Mouse (Mus musculus): ENCODE data around the gene Faiml. TPM values are rescaled to one million over a fixed set of nuclear protein-coding genes. Genes with fewer than 3 reads are reported as not detected.

Faiml gene
- total RNA-seq, 2 experiments from 2014 or later: not detected

DNA sequence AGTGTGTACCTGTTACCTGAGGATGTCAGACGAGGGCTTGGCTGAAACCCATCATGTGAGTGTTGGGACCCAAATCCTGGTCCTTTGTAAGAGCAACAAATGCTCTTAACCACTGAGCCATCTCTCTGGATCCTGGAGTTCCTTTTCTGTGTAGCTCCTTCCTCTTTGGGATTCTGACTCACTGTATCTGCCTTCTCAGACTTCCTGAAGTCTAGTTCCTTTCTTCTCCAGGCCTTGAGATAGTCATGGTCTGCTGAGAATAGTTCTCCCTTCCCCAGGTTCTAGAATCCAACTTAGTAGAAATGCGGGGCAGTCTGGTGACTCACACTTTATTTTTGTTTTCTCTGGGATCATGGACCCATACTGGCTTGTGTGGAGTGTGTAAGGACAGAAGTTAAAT is 24.4 kb downstream of the Faiml start:
- DNase-seq (ENCODE audit: low spot score in 2 of 2): no peak
- intact Hi-C loops (cut with DNase I): no loop called here

DNA sequence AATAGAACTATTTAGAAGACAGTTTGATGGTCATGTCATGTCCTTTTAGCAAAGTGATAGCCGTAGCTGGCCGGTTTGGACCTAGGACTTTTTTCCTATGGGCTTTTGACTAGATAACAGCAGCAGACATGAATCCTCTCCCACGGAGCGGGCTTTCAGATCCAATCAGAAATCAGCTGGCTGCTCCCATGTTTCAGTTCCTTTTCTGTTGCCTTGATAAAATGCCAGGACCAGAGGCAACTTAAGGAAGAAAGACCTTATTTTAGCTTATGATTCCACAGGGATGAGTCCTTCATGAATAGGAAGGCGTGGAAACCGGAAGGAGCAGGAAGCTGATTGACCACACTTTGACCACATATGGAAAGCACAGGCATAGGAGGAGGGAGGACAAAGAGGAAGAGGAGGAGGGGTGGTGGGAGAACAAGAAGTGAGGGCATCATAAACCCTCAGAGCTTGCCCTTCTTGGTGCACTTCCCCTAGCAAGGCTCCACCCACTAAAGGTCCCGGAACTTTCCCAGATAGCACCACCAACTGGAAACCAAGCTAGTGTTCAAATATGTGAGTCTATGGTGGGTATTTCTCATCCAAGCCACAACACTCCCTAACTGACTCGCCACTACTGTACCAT is 53.9 kb downstream of the Faiml start:
- intact Hi-C loops (cut with DNase I): no loop called here
- peak; percentile 4 to 51 for DNase-seq (ENCODE audit: low spot score in 2 of 2)

DNA sequence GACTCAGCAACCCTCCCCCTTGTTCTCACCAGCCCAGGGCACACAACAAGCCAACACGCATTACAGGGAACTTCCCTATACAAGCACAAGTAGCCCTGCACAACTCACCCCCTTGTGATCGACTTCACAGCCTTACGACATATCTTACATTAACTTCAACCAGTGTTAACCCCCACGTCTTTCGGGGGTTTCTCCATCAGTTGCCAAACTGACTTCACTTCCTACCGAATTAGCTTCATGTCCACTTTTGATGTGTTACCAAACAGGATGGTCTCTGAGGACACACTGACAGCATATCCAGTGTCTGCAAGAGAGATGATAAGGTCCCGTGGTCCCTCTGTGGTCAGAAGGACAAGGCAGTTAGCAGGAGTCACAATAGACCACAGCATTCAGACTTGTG is 54.9 kb downstream of the Faiml start:
- intact Hi-C loops (cut with DNase I): no loop called here

DNA sequence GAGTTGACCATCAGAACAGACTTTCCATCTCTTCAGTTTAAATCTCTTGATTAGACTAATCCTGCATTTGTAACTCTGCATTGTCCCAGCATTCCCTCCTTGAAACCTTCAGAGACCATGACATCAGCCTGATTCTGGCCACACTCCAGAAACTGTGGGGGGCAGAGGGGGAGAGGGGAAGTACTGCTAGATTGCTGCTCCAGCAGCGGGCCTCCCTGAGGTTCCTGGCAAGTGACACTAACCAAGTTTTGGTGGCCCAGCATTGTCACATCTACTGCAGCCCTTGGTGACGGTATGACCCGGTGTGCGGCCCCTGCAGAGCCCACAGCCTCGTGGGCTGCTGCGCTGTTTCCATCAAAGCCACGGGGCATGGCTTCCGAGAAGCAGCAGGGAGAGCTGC is 56.8 kb downstream of the Faiml start:
- DNase-seq (ENCODE audit: low spot score in 2 of 2): peak in 1 of 2 experiments; percentile 6
- intact Hi-C loops (cut with DNase I): no loop called here

More for the DNA sequence above, 54.9 kb downstream of the Faiml start:
- no peak for DNase-seq (ENCODE audit: low spot score in 2 of 2)

Other genes starting within 250 kb of the Faiml start
- not detected for gene Gm1123, start 201.5 kb downstream of the Faiml start, total RNA-seq (2021)
- 10 to 100 TPM; 19.7 to 21.7 TPM for gene Pik3cb, start 96.6 kb downstream of the Faiml start, total RNA-seq (2021)
- gene Cep70, start 6.1 kb upstream of the Faiml start, total RNA-seq (2021): 10 to 100 TPM; 17.3 to 18.0 TPM
- 1 to 10 TPM in 1 of 2 experiments, under 1 TPM in 1; 0.59 to 1.1 TPM for gene Esyt3, start 121.3 kb upstream of the Faiml start, total RNA-seq (2021)
- 100 to 1,000 TPM; 146 to 154 TPM for gene Mras, start 200.1 kb upstream of the Faiml start, total RNA-seq (2021)
- not detected for gene Nme9, start 214.2 kb upstream of the Faiml start, total RNA-seq (2021)

Measured in left cerebral cortex, postnatal 14 days (tissue).